Mouse (Mus musculus) heart, adult 9 months (tissue): Measurements from ENCODE around the gene Ubl7.

Experiments used
- DNase-seq, 2 experiments: peaks; one replicate each; pipeline ENCODE4 v3.0.0; 2022; ENCODE audit warnings: low spot score in 2 of 2

The Ubl7 gene

DNA sequence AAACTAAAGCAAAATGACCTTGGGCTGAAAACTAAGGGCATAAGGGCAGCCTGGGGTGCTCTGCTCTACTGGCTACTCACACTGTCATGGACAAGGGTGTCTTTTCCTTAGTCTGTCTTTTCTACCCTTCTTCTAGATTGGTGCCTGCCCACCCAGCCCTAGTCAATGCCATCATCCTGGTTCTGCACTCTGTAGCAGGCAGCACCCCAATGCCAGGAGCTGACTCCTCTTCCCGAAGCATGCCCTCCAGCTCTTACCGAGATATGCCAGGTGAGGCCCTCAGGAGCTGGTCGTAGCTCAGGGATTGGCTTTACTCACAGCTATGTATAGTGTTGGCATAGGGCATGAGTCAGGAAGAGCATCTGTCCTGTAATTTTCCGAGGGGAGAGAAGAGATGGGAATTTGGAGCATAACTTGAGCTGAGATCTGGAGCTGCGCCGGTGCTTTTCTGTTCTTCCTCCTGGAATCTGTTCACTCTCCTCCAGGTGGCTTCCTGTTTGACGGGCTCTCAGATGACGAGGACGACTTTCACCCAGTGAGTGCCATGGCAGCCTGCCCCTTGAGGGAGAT, 10.8 kb downstream of the Ubl7 start:
- no peak for DNase-seq

GRCm38 (mm10) chr9:57922381-57922780, 11.6 kb downstream of the Ubl7 start:
- DNase-seq: no peak

- no peak for DNase-seq
Measured at GRCm38 (mm10) chr9:57923046-57923445, 12.3 kb downstream of the Ubl7 start.

DNA sequence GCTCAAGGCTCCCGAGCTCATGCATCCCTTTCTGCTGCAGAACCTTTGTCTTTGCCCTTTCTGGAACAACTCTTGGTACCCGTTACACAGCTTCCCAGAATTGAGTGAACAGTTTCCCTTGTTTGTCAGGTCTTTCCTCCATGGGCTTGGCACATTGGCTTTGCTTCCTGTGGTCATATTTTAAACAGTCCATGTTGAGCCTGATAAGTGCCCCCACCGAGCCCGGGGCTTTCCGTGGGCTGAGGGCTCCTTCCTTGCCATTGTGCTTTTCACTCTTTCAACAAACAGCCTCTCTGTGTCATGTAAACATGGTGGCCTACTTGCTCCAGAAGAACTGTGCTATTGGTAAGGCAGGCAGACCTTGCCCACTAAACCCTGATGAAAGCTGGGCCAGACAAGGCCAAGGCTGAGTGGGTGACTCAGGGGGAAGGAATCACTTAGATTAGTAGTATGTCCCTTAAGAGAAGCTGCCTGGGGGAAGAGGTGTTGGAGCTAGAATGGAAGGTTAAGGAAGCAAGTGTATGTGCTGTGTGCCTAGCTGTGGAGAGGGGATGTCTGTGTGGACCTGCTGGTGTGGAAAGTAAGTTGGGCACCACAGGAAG, 20.5 kb downstream of the Ubl7 start:
- no peak for DNase-seq

DNA sequence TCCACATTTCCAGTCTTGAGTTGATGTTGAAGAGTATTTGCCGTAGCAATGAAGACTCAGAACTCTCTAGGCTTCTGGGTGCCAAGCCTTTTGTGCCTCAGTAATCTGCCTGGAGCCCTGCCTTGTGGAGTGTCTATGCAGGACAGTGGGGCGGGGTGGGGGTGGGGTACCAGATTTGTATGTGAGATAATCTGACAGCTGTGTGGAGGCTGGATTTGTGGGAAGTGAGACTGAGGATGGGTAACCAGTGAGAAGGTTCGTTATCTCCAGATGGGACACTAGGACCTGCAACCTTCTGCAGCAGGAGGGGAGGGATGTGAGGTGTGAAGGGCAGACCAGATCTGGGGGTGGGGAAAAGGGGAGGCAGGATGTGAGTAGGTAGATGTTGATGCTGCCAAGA, 21.5 kb downstream of the Ubl7 start:
- DNase-seq: no peak

DNA sequence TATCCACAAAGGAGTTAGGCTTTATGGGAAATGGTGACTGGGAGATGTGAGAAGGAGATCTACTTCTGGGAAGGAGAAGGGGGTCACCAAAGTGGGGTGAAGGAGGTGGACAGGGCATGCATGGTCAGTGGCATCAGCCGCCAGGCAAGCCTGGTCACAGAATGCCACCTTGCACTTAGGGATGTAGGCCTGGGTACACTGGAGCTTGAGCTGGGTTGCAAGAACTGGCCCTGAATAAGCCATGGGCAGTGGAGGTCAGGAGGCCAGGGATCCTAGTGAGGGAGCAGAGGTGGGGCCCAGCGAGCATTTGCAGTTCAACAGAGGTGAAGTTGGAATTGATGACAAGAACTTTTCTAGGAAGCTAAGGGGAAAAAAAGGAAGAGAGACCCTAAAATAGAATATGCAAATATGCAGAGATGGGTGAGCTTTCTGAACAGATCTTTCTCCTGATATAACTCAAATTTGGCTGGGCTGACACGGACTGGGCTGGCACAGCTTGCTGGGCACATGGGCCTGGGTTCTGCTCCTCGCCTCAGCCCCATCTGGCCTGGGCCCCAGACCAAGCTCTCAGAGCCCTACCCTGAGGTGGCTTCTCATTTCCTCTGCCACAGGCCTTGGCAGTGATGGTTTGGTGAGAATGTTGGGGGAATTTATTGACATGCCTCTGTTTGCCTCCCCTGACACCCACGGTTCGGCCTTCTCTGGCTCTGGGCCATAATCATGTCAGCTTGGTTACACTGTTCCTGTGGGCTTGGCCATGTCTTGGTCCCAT, 22.2 kb downstream of the Ubl7 start:
- DNase-seq: no peak

- peak in 1 of 2 experiments; percentile 84 for DNase-seq
Measured at GRCm38 (mm10) chr9:57935683-57936437, 25.1 kb downstream of the Ubl7 start.

DNA sequence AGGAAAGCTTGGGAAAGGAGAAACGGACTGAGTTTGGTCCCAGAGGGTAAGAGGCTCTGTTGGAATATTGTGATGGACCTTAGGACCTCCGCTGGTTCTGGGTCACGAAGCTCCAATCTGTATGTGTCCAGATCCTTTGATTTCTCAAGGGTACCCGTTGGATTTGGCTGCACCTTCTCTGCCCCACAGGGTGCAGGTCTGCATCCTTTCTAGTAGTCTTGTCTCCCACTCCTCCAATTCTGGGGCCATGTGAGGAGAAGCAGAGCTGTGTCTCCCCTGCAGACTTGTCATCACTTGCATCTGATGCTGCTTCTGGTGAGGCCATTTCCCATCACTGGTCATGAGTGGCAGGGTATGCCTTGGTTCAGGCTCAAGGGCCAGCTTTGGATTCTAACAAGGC, 26.4 kb downstream of the Ubl7 start:
- DNase-seq: no peak

DNA sequence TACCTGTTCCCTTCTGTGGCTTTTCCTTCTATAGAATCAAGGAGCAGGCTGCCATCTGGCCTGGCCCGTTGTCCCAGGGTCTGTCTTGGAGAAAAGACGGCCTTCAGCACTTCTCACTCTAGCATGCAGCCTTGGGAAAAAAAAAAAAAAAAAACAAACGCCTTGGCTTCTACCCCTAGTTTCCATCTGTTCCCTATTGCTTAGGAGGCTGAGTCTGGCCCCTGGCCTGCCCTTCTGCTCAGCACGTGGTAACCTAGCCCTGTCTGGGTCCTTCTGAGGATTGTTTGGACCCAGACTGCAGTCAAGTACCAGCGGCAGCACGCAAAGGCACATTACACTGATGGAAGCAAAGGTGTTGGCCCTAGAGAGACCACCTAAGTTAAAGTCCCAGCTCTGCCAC, 26.9 kb downstream of the Ubl7 start:
- DNase-seq: no peak

DNA sequence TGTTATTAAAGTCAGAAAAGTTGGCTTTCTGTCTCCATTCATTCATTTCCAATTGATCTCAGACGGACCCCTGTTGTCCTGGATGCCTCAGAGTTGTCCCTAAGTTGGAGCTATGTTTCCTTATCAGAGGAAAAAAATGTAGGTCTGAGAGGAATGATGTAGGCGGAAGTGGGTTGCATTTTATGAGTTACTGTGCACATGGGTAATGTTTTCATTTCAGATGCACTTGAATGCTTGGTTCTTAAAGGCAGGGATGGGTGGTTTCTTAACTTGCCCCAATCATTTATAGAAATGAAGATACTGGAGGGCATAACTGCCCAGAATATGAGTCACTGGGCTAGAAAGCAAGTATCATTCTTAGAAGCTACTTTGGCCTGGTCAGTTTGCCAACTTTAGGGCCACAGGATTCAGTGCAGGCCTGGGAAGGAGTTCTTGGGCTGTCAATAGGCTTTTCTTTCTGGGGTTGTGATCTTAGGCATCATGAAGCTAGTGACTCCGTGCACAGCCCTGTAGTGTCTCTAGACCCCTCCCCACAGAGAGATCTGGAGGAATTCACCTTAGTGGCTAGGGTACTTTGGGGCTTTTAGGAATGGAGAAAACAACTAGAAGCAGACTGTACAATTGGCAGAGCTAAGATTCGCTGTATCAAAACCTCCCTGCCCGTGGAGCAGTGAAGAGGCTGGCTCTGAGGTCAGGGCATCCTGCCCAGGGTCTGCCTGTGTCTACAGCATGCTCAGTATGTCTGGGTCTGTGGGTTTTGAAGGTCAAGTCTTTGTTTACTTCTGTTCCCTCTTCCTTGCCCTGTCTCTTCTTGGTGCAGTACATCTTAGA, 27.7 kb downstream of the Ubl7 start:
- no peak for DNase-seq

DNA sequence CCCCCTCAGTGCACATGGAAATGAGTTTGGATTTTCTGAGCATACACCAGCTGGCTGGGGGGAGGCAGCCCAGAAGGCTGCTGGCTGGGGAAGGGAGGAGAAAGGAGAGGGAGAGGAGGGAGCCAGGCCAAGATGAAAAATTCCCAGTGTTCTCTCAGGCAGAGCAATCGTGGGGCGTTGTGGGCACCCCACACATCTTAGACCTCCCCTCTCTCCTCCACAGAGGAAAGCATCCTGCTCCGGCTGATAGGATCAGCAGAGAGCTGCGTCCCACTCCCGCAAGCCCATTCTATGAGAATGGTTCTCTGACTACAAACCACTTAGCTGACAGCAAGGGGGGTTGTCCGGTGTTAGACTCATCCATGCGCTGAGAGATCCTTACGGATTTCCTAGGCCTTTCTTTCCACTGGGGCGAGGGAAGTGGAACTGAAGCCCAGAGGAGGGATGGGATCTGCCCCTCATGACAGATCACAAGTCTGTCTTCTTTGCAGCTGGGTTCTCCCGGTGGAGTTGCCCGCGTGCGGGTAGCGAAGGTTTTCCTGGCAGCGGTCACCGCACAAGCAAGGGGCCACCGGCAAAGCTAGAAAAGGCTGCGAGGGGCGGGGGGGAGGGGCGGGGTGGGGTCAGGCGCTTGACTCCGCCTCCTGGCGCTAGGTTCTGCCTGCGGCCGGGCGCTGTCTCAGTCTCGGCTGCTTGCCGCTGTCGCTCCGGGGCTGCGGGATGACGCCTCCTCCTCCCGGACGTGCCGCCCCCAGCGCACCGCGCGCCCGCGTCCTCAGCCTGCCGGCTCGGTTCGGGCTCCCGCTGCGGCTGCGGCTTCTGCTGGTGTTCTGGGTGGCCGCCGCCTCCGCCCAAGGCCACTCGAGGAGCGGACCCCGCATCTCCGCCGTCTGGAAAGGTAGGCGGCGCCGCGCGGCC, 28.9 kb downstream of the Ubl7 start, which contains the start of gene Sema7a:
Gene Sema7a (plus strand): TSS at position 682 of the 918 bp plus-strand sequence.
- peak; percentile 78 to 85 for DNase-seq

- no peak for DNase-seq
Measured at GRCm38 (mm10) chr9:57940349-57940794, 29.6 kb downstream of the Ubl7 start.

- no peak for DNase-seq
Measured at GRCm38 (mm10) chr9:57940861-57941638, 30.3 kb downstream of the Ubl7 start.

DNA sequence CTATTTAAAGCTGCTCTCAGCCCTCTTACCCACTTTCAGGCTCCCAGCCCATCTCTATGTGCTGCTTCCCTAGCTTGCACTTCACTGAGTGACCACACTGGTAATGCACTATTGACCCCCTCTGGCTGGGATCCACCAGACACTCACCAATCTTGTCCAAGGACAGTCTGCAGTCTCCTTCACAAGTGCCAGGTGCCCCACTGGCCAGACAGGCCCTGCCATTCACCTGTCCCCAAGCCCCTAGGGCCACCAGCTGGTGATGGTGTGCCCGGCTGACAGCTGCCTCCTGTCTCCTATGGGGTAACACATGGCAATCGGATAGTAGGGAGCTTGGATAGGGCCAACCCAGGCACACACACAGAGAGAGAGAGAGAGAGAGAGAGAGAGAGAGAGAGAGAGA, 31.3 kb downstream of the Ubl7 start:
- DNase-seq: no peak

DNA sequence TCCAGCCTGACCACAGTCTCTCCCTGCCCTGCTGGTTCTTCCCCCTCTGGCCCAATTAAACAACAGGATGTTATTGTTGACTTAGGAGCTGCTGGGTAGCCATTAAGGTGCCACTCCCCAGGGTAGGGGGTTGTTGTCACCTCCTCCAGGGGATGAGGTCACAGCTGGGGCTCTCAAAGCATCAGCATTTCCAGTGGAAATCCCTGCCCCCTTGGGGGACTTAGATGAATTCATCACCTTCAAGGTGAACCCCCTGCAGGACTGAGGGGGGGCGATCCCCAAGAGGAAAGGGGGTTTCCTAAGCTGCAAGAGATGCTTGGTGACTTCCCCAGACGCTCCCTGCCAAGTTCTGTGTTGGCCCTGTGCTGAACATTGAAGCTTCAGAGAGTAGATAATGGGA, 32.3 kb downstream of the Ubl7 start:
- no peak for DNase-seq

DNA sequence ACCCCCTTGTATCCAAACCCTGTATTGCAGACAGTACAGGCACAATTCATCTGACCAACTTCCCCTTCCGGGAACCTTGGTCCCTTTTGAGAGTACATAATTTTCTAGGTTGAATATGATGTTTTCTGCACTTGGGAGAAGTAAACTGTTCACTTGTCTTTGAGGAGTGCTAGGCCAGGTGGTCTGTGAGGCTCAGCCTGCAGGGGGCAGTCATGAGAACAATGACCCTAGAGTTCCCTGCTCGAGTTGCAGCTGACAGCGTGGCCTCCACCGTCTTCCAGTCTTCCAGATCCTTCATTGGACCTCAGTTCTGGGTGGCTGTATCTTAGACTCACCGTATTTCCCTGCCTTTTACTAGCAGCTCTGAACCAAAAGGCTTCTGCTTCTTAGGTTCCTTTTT, 33.8 kb downstream of the Ubl7 start:
- peak in 1 of 2 experiments; percentile 67 for DNase-seq

DNA sequence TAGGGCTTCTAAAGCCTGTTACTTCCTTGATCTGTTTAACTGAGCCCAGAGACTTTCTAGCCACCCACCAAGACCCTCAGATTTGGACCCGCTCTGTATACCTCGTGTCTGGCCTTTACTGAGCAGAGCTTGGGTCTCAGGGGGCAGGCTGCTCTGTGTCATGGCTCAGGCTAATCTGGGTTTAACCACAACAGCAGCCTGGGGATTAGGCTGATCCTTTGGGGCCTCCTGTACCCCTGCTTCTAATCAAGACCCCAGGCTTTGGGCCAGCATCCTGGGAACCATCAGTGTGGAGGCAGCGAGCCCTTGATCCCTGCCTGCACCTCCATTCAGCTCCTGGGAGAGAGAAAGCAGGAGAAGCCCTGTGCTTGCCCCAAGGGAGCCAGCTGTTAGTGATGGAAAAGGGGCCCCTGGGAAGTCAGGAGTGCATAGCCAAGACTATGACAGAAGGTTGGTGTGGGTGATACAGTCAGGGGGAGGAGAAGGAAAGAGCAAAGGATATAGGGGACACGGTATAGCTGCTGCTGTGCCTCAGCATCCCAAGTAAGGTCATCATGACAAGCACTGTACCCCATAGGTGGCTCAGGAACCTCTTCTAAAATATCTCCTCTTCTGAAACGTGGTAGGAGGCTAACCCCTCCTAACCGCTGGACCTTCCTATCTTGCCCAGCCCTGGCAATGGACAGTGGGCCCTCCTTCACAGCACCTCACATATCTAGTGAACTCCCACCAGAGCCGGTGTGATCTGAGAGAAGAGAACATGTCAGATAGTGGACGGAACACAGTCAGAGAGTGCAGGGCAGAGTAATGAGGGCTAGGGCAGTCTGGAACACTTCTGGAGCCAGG, 35.2 kb downstream of the Ubl7 start:
- no peak for DNase-seq

- DNase-seq: no peak
Measured at GRCm38 (mm10) chr9:57947381-57948030, 36.7 kb downstream of the Ubl7 start.
